In genomic region chr4:129020454-129020853, GRCm38 (mm10) we compare ENCODE assay signal across 9 mouse cellular contexts. TPM values are rescaled to one million over a fixed set of nuclear protein-coding genes. Genes with fewer than 3 reads are reported as not detected.
A peak's percentile ranks its signal among the peaks of the same experiment; 100 is the strongest.
DNase-seq lines count a peak whose midpoint lies in the region; ATAC-seq and TF ChIP-seq lines count a peak whose summit lies in the region.
"Had no signal": no experiment of that assay in that cellular context is flagged by ENCODE, and none has a peak within 500 bp of the region (broad histone marks: within the 10 kb centered on the region; RNA-seq: fewer than 3 reads in every experiment).

No protein-coding gene starts in this region.

- intact Hi-C loops in left cerebral cortex, adult 2 months (cut with DNase I) = no loop called here

- ATAC-seq in heart, embryonic 11.5 days (replicated peaks; ENCODE audit: insufficient number of reproducible peaks, low FRiP score, low TSS enrichment) = no peak
- peak; percentile 54 to 56; a peak in 3 of 4 replicates for ATAC-seq in hematopoietic stem cell, adult 5-6 weeks (replicated peaks in 1 of 2; ENCODE audit: insufficient read depth in 1 of 2, low FRiP score in 2 of 2, low TSS enrichment in 1 of 2, low read depth in 1 of 2, poor library complexity in 2 of 2, severe bottlenecking in 2 of 2)

- H3K4me1 ChIP-seq in heart, embryonic 11.5 days (ENCODE audit: control insufficient read depth, insufficient read depth, low read length) = peaks cover 21% of the 10 kb centered on the region

- no peaks in the 10 kb centered on the region for H3K27me3 ChIP-seq in heart, embryonic 11.5 days (ENCODE audit: control insufficient read depth, insufficient read depth, low read length)

- WGBS in heart, embryonic 11.5 days (ENCODE audit: insufficient replicate concordance) = 62% methylated on average over 6 of the region's 6 CpGs

- TF ChIP-seq CTCF in left cerebral cortex, adult 2 months (IDR thresholded peaks at IDR 0.05) = no peak

- no peaks in the 10 kb centered on the region for H3K36me3 ChIP-seq in heart, embryonic 11.5 days (ENCODE audit: control insufficient read depth, insufficient read depth, low read length)

- H3K9me3 ChIP-seq in heart, embryonic 11.5 days (replicated peaks; ENCODE audit: control insufficient read depth, low read length) = no peaks in the 10 kb centered on the region

- H3K4me3 ChIP-seq in heart, embryonic 11.5 days (ENCODE audit: low read depth, low read length) = no peak overlapping the region
- no peak overlapping the region for H3K4me3 ChIP-seq in left cerebral cortex, adult 2 months

- no peak overlapping the region for H3K9ac ChIP-seq in heart, embryonic 11.5 days (ENCODE audit: low read depth, low read length)

- H3K4me2 ChIP-seq in heart, embryonic 11.5 days = no peak overlapping the region

- peak; percentile 99 for DNase-seq in heart, adult 11 months
- DNase-seq in adrenal gland, postnatal 25 days = peak; percentile 90
- DNase-seq in frontal cortex, postnatal 10 days (ENCODE audit: low spot score in 2 of 2) = peak; percentile 69 to 76
- DNase-seq in left cerebral cortex, adult 2 months (ENCODE audit: extremely low spot score in 1 of 2, low spot score in 2 of 2) = peak; percentile 68 to 71
- peak; percentile 65 for DNase-seq in retina, postnatal 1 day
- no peak for DNase-seq in spleen, adult 12 weeks (ENCODE audit: low spot score)

- no peak overlapping the region for H3K27ac ChIP-seq in heart, embryonic 11.5 days (ENCODE audit: low read depth, low read length)
- no peak overlapping the region for H3K27ac ChIP-seq in left cerebral cortex, adult 2 months

RNA-seq across cellular contexts. Expression of gene Ak2, which starts 28.7 kb away (rescaled TPM):
- polyA plus RNA-seq in heart, embryonic 11.5 days (2014; fragmentation: Nextera tagmentation; extraction: Ambion mirVana) = 139 and 147 TPM in 2 replicates
- 121 and 128 TPM in 2 replicates for total RNA-seq in adrenal gland, postnatal 25 days (2021)
- 129 and 145 TPM in 2 replicates for total RNA-seq in hematopoietic stem cell, adult 5-6 weeks (2017)
- 10 to 100 TPM; 25.7 to 30.4 TPM for total RNA-seq in left cerebral cortex, adult 2 months (2021)

RNA-seq across cellular contexts. Expression of gene Rnf19b, which starts 37.6 kb away (rescaled TPM):
- polyA plus RNA-seq in heart, embryonic 11.5 days (2014; fragmentation: Nextera tagmentation; extraction: Ambion mirVana) = 5.8 and 7.1 TPM in 2 replicates
- total RNA-seq in adrenal gland, postnatal 25 days (2021) = 20.5 and 29.8 TPM in 2 replicates
- 59.5 and 74.9 TPM in 2 replicates for total RNA-seq in hematopoietic stem cell, adult 5-6 weeks (2017)
- total RNA-seq in left cerebral cortex, adult 2 months (2021) = 10 to 100 TPM; 52.6 to 57.7 TPM

RNA-seq across cellular contexts. Expression of gene Azin2, which starts 58.2 kb away (rescaled TPM):
- 4.1 and 4.6 TPM in 2 replicates for polyA plus RNA-seq in heart, embryonic 11.5 days (2014; fragmentation: Nextera tagmentation; extraction: Ambion mirVana)
- total RNA-seq in adrenal gland, postnatal 25 days (2021) = 36.0 and 44.8 TPM in 2 replicates
- total RNA-seq in hematopoietic stem cell, adult 5-6 weeks (2017) = 2.8 and 16.9 TPM in 2 replicates
- 10 to 100 TPM; 45.2 to 53.2 TPM for total RNA-seq in left cerebral cortex, adult 2 months (2021)
- total RNA-seq: neutrophil, adult 5-6 weeks had no signal
